Mouse (Mus musculus): ENCODE measurements at regions not wholly inside any gene's neighbourhood (a gene's known extent, or its start where the extent isn't known, plus 50 kb on each side); places are given as distances from the start of the nearest gene placed in this dataset.

DNA sequence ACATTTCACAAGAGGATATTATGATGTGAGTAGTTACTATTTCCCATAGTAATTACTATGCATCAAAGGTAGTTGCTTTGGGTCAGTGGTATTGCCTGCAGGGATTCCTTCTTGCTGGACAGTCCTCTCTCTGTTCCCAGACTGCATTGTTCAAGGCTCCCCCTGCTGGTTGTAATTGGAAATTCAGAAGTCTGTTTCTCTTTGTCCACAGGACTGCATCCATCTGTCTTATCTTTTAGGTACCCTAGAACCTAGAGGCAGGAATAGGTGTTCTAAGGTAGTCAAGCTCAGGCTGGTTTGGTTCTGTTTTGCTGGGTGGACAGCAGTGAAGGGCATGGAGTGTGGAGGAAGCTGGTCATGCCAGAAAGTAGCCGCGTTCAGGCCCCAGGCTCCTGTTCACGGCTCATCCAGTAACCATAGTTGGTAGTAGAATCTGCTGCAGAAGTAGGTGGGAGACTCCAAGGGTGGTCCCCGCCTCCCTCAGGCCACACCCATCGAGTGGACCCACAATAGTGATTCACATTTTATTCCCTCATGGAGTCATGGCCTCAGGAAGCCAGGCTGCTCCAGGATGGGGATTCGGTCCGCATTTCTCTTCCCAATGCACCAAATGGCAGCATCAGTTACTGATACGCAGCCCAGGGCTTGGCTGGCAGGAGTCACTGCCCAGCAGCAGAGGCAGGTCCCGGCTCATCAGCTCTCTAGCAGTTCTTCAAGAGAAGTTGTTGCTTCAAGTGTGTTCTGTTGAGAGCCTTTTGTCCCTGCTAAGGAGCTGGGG, 51.7 kb upstream of the Caprin1 start:
- peak in 1 of 2 experiments; percentile 77 for DNase-seq (ENCODE audit: extremely low spot score in 1 of 2, low spot score in 1 of 2)

DNA sequence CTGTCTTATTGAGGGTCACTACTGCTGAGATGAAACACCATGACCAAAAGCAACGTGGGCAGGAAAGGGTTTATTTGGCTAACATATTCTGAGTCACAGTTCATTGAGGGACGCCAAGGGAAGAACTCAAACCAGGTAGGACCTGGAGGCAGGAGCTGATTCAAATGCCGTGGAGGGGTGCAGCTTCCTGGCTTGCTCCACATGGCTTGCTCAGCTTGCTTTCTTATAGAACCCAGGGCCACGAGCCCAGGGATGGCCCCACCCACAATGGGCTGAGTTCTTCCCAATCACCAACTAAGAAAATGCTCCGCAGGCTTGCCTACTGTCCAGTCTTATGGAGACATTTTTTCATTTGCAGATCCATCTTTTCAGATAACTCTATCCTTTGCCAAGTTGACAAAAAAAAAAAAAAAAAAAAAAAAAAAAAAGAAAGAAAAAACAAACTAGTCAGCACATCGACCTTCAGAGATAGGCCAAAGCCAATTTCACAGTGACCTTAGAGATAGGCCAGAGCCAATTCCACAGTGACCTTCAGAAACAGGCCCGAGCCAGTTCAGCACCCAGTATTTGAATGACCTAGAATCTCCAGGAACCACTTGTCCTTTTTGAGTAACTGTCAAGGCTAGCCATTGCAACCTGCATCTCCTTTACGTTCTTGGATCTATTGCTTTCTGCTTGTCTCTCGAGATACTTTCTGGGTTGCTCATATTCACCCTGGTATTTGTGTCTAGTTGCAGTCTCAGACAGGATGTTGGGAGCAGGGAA, 52.5 kb upstream of the Caprin1 start:
- DNase-seq (ENCODE audit: extremely low spot score in 1 of 2, low spot score in 1 of 2): no peak

DNA sequence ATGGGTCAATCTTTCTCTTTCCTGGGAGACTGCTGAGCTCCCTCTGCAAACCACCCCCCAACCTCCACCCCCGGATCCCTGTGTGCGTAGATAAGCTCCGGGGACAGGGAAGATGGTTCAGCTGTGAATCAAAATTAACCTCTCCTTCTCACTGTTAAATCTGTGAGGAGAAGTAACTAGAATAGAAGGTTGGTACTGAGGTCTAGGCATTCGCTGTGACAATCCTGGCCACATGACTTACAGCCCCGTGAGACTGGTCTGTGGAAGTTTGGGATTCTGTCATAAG, 53.0 kb upstream of the Caprin1 start:
- DNase-seq (ENCODE audit: extremely low spot score in 1 of 2, low spot score in 1 of 2): no peak

DNA sequence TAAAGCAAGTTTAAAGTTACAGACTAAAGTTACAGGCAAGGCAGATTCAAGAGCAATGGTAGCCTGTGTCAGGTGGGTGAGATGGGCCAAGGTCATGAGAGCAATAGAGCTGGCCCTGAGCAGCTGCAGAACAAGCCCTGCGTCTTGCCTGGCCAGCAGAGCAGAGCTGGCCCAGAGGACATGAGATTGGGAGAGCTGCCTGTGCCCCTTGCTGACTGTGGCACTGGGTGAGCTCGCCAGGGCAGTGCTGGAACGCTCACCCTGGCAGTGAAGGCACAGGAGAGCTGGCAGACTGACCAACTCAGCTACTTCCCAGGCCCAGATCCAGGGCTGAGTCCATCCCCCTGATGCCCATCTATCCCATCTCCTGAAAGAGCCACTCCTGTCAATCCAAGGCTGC, 53.7 kb upstream of the Caprin1 start:
- DNase-seq (ENCODE audit: extremely low spot score in 1 of 2, low spot score in 1 of 2): no peak

DNA sequence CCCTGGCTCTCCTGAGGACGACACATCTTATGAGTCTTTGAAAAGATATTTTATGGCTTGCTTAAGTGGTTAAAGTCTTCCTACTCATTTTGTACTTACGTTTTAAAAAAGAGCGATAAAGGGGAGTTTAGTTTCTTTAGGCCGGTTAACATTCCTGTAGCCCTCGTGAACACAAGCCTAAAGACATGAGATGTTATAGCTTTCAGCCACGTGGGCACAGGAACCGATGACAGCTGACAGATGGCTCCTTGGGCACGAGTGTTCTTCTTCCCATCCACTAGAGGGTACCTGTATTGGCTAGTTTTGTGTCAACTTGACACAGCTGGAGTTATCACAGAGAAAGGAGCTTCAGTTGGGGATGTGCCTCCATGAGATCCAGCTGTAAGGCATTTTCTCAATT, 63.8 kb upstream of the Caprin1 start:
- DNase-seq (ENCODE audit: extremely low spot score in 1 of 2, low spot score in 1 of 2): no peak

DNA sequence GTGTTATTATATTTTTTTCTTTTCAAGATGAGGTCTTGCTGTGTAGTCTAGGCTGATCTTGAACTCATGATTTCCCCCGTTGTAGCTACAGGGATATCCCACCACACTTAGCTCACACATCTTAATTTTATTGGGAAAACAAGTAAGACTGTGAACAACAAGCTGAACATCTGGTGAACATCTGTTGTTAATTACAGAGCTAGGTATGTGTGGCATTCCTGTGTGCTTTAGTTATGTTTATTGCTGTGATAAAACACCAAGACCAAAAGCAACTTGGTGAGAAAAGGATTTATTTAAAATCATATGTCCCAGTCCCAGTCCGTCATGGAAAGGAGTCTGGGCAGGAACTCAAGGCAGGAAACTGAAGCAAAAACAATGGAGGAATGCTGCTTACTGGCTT, 66.8 kb upstream of the Caprin1 start:
- DNase-seq (ENCODE audit: extremely low spot score in 1 of 2, low spot score in 1 of 2): no peak

DNA sequence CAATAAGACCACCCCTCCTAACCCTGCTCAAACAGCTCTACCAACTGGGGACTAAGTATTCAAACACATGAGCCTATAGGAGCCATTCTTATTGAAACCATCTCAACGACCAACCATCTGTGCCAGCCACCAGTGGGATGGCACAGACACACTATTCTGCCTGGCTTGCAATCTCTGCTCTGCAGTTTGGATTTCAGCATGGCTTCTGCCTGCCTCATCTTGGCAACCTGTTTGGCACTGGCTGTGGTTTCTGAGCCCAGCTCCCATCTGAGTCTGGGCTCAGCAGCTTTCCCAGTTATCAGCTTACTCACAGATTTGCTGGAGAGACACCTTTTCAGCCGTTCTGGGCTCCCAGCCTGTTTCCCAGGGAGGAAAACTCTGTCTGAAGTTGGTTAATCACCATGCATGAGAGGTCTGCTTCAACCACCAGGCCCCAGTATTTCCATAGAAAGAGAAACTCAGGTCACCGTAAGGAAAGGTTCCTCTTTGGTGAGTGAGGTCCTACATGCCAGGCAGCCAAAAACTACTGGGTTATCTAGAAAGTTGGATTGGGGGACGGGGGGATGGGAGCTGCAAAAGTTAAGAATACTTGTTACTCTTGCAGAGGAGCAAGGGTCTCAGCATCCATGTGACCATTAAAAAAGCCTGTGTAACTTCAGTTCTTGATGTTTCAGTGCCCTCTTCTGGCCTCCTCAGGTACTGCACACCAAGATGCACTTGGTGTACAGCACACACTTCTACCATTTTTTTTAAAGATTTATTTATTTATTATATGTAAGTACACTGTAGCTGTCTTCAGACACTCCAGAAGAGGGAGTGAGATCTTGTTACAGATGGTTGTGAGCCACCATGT, 68.1 kb upstream of the Caprin1 start:
- DNase-seq (ENCODE audit: extremely low spot score in 1 of 2, low spot score in 1 of 2): peak in 1 of 2 experiments; percentile 72

DNA sequence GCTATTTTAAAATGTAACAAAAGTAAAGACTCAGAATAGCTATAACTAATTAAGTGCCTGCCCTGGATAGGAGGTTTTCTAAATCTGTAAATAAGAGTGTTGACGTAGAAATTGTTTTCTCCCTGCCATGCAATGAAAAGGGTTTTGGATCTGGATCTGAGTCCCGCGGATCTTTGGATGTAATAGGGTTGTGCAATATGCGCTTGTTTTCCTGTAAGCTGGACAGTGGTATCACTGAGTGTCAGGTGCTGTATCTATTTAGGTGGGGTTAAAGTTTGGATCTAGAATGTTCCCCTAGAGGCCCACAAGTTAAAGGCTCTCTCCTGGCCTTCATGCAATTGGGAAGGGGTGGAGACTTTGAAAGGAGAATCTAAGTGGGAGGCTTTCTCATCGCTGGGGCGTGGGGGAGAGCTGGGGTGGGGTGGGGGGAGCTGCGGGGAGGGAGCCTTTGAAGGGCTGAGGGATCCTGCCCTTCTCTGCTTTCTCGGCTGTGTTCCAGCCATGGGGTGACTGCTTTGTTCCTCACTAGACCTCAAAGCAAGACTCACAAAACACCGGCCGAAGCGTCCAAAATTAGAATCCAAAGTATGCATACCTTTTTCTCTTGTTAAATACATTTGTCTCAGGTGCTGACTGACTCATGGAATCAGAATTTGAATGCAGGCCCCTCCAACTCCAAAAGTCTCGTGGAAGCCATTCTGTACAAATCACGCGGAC, 70.0 kb upstream of the Caprin1 start:
- DNase-seq (ENCODE audit: extremely low spot score in 1 of 2, low spot score in 1 of 2): no peak

DNA sequence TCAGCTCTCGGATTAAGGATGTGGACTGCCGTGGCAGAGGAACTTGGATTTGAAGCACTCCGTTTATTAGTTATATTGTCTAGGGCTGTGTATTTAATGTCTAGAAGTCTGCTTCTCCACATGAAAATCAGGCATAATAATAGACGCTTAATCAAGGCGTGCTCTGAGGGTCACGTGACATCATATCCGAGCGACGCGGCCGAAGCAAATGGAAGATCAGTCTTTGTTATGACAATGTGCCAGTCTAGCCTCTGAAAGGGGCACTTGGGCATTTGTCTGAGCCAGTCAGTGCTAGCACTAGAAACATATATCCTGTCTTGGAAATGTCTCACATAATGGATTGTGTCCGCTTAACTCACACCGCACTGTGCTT, 70.5 kb upstream of the Caprin1 start:
- no peak for DNase-seq (ENCODE audit: extremely low spot score in 1 of 2, low spot score in 1 of 2)

DNA sequence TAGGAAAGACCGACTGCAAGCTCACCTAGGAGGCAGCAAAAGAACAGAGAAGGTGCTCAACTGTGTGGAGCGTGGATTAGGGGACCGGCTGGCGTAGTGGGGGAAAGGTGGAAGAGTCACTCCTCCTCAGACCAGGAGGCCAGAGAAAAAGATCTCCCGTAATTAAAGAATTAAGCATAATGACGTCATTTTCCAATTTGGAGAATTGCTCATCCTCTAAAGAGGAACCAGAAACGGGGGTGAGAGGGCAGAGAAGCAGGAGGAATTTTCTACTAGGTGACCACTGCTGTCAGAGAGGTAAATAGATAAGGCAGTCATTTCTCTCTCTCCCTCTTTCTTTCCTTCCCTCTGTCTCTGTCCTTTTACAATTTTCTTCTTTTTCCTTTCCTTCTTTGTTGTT, 71.2 kb upstream of the Caprin1 start:
- no peak for DNase-seq (ENCODE audit: extremely low spot score in 1 of 2, low spot score in 1 of 2)

DNA sequence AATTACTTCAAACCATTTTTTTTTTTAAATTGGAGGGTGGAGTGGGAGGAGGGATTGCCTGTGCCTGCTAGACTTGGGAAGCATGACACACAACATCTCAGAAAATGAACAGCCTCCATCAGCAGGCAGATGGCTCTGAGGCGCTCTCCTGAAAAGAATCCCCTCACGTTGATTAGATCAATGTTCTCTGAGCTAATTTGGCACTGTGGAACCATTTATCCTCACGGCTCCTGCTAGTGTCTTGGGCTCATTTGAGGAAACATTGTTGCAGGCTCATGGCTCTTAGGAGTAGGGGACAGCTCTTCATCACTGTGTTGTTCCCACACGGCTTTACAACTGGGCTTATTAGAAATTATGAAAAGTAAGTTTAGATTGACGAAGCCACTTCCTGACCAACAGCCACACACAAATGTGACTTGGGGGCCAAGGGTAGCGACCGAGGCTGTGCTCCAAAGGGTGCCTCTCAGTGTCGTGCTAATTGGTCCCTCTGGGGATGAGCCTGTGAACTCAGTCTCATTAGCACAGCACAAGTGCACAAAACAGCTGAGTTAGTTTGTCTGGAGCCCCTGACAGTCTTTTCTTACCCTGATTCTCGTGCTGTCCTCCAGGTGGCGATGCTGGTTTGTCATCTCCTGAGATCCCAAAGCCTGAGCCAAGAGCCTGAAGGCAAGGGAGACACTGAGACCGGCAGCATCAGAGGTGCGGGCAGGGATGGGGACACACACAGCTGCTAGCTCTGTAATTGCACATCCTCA, 74.2 kb upstream of the Caprin1 start:
- DNase-seq (ENCODE audit: extremely low spot score in 1 of 2, low spot score in 1 of 2): peak; percentile 63 to 86

DNA sequence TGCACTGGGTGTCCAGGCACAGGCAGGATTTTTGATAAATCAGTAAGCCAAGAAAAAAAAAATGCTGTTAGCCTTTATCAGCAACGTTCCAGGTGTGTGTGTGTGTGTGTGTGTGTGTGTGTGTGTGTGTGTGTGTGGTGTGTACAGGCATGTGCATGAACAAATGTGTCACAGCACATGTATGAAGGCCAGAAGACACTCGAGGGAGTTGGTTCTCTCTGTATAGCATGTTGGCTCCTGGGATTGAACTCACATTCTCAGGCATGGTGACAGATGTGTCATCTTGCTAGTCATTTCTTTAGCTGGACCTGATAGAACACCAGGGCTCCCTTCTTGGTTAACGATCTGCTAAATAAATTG, 74.8 kb upstream of the Caprin1 start:
- DNase-seq (ENCODE audit: extremely low spot score in 1 of 2, low spot score in 1 of 2): no peak

DNA sequence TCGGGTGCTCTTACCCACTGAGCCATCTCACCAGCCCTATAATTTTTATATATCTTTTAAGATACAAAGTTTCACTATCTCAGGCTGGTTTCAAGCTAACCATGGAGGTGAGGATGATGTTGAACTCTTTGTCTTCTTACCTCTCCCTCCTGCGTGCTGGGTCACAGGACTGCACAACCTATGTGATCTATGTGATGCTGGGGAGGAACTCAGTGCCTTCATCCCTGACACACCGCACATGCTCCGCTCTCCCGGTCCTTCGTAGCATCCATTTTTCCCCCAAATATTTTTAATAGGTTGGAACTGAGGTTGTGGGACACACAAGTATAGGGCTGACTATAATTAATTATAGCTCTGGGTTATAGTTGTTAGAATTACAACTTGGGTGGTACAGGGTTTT, 75.9 kb upstream of the Caprin1 start:
- DNase-seq (ENCODE audit: extremely low spot score in 1 of 2, low spot score in 1 of 2): no peak

DNA sequence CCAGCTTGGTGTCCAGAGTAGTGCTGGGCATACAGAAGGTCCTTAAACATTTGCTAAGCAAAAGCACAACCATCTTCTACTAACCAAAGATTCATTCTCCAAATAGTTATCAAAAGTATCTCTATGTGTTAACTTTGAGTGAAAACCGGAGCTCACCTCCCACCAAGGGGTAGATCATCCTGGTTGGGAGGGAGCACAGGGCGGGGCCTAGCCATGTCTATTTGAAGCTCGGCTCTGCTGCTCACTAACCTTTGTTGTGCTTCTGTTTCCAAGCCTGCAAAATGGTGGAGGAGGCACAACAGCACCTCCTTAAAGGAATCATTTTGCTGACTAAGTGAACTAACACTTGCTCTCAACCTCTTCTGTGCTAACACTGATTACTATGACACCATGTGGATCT, 77.0 kb upstream of the Caprin1 start:
- DNase-seq (ENCODE audit: extremely low spot score in 1 of 2, low spot score in 1 of 2): no peak

DNA sequence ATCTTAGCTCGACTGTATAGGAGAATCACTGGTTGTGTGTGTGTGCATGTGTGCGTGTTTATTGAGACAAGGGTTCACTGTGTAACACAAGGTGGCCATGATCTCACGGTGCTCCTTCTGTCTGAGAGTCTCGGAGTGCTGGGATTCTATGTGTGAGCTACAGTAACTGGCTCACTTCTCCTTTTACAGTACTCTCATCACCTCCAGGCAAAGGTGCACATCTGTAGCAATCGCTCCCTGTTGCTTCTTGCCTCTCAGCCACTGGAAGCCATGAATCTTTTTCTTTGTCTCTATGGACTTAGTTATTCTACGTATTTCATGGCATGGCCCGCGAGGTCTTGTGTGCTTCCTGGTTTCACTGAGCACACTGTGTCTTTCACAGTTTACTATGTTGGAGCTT, 78.3 kb upstream of the Caprin1 start:
- no peak for DNase-seq (ENCODE audit: extremely low spot score in 1 of 2, low spot score in 1 of 2)

DNA sequence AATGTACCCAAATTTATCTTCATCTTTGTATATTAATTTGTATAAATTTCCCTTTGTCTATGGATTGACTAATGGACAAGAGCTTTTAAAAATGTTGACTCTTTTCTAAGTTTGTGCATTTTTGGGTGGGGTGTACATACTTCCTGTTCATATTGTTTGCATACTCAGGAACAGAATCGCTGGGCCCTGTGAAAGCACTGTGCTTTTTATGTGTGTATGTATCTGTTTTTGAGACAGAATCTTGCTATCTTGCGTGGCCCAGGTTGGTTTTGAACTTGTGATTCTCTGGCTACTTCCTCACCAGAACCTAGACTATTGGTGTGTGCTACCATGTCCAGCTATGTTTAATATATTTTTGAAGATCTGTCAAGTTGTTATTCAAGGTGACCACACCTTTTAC, 78.8 kb upstream of the Caprin1 start:
- DNase-seq (ENCODE audit: extremely low spot score in 1 of 2, low spot score in 1 of 2): no peak

DNA sequence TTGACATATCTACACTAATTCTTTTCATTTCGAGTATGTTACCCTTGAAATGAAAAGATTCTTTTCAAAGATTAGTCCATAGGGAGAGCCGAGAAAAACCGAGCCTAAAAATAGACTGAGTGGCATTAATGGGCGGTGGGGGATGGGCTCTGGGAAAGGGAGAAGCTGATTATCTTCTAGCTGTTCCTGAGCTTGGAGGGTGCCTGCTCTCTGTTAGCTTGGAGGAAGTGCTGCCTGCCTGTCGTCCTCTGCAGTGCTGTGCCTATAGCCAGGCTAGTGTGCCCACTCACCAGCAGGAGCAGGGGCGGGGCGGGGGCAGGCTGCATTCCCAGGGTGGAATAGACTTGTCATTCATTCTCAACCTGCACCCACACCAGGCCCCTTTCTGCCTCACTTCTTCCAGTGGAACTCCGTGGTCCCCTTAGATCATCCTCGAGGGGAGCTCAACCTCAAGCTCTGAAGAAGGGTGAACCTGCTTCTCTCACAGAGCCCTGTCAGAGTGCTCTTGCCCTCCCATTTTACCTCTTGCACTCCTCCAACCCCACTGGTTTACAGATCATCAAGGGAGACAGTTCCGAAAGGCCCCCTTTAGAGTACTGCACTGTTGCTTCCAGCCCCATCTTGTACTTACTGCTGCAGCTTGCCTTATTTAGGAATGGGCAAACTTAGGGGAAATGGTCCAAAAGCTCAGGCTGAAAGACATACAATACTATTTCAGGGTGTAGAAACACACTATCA, 76.6 kb upstream of the Lmo2 start:
- peak; percentile 61 to 75 for DNase-seq (ENCODE audit: extremely low spot score in 1 of 2, low spot score in 1 of 2)

DNA sequence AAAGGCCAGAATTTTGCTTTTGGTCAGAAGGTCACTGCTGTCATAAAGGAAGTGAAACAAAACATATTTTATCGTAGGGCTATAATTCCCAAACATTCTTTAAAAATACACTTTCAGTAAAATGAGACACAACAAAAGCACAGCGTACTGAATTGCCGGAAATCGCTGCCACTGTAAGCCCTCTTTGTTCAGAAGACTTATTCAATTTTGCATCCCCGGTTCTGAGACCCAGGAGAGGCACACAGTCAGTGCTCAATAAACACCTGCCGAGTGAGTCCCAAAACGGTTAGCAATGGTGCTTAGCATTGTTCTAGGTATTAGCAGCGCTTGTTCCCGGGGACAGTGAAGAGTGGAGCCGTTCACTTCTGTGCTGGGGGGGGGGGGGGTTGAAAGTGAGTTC, 72.9 kb upstream of the Lmo2 start:
- DNase-seq (ENCODE audit: extremely low spot score in 1 of 2, low spot score in 1 of 2): no peak

DNA sequence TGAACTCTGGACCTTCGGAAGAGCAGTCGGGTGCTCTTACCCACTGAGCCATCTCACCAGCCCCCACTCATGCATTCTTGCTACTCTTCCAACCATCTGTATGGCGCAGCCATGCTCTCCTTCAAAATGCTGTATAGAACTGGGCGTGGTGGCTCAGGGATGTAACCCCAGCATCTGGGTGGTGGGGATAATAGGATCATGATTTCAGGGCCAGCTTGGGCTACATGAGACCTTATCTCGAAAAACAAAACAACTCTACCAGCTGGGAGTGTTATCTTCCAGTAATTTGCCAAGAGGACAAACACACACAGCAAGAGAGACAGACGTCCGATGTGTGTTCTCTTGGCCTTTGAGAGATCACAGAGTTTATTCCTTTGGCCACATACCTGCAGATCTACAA, 69.8 kb upstream of the Lmo2 start:
- DNase-seq (ENCODE audit: extremely low spot score in 1 of 2, low spot score in 1 of 2): no peak

Data from frontal cortex, adult 2 months (tissue).